Mouse (Mus musculus) frontal cortex, postnatal 14 days (tissue): ENCODE results near the gene Pmel.
A peak's percentile ranks its signal among the peaks of the same experiment; 100 is the strongest.
"Not testable (repeated sequence)": the region's sequence is repeated elsewhere in the genome, so short reads cannot be mapped to it uniquely, and the experiment has no call there.

Experiments used
- DNase-seq, 2 experiments: peaks; one replicate each; pipeline ENCODE4 v3.0.0; 2022; ENCODE audit warnings: low spot score in 2 of 2

Pmel gene

DNA sequence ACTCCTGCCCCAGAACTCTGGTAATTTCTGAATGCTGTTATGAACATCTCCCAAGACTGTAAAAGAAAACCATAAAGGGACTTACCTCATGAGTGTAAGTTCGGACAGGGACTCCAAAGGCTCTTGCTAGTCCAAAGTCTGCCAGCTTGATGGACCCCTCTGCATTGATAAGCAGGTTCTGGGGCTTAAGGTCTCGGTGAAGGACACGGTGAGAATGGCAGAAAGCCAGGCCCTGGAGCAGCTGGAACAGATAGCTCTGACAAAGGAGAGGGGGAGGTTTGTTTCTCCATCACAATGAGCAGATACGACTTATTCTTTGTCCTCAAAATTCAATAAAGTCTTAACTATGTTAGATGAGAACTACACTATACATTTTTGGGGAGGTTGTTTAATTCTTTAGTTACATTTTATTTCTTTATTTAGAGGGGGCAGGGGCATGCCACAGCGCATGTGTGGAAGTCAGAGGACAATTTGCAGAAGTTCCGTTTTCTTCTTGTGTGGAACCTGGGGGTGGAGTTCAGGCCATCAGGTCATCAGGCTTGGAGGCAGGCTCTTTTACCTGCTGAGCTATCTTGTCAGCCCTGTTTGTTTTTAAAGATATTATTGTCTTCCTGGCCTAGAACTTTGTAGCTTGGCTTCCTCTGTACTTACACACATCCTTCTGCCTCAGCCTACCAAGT is 1.5 kb upstream of the Pmel start:
- DNase-seq = no peak

DNA sequence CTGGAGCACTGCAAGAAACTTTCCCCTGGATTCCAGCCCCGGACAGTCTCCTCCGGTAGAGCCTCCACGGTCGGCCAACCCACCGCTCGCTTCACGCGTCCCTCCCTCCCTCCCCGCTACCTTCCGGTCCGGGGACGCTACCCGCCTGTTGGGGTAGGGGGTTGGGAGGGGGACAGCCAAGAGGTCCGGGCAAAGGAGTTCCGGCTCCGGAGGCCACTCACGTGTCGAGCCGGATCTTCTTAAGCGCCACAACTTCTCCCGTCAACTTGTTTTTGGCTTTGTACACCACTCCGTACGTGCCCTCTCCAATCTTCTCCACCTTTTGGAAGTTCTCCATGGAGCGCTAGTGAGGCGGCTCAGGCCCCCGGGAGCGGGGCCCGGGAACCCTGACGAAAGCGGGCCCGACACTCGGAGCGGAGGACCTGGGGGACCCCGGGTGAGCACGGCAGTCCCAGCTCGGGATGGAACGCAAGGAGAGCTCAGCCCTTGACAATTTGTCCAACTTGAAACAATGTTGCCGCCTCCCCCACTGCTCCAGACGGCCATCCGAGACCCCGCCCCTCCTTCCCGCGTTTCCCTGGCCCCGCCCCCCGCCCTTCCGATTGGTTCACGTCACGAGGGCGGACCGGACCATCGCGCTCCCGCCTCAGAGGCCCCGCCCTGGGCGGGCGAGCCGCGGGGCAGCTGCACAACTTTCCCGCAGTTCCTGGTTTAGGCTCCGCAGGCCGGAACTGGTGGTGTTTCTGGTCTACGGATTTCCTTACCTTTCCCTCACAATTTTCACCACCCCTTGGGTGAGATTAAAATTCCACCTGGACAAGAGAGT is 709 bp downstream of the Pmel start, which contains the start of gene Cdk2:
Cdk2 (minus strand) TSS at position 541 of the 826 bp plus-strand sequence.
- DNase-seq = peak; percentile 62 to 79

DNA sequence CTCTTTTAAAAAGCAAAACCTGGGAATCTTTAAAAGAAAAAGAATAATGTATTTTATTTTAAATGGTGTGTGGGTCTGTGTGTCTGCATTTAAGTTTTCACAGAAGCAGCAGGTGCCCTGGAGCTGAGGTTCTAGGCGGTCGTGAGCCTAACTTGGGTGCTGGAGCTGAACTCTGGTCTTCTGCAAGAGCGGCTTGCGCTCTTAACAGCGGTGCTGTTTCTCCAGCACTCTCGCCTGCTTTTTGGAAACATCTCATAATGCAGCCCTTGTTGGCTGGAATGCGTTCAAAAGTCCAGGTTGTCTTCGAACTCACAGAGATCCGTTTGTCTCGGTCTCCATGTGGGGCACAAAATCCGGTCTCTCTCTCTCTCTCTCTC is 1.3 kb downstream of the Pmel start:
- no peak for DNase-seq

DNA sequence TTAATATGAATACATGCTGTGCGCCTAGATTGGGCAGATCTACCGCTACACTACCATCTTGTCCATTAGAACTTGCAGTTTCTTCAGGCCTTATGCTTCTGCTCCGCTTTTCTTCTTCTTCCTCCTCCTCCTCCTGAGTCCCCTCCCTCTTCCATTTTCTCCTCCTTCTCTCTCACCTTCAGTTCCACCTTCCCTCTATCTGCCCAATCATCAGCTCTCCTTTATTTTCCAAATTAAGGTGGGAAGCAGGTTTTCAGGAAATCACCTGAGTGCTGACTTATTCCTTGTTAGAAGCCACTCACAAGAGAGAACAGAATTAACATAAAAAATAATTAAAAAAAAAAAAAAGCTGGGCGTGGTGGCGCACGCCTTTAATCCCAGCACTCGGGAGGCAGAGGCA is 7.3 kb downstream of the Pmel start:
- not testable (repeated sequence) for DNase-seq

DNA sequence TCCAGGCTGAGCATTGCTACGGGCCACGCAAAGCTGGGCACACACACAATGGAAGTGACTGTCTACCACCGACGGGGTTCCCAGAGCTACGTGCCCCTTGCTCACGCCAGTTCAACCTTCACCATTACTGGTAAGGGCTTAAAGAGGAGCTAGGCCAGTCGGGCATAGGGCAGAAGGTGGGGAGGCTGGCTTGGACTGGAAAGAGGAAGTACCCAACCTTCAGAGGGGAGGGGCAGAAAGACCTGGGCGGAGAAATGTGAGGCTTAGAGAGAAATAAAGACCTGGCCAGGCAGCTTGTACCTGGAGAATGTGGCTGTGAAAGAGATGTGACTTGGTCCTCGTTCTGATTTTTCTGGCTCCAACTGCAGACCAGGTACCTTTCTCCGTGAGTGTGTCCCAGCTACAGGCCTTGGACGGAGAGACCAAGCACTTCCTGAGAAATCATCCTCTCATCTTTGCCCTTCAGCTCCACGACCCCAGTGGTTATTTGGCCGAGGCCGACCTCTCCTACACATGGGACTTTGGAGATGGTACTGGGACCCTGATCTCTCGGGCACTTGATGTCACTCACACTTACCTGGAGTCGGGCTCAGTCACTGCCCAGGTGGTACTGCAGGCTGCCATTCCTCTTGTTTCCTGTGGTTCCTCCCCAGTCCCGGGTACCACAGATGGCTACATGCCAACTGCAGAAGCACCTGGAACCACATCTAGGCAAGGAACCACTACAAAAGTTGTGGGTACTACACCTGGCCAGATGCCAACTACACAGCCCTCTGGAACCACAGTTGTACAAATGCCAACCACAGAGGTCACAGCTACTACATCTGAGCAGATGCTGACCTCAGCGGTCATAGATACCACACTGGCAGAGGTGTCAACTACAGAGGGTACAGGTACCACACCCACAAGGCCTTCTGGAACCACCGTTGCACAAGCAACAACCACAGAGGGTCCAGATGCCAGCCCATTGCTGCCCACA is 11.9 kb downstream of the Pmel start:
- DNase-seq = no peak

DNA sequence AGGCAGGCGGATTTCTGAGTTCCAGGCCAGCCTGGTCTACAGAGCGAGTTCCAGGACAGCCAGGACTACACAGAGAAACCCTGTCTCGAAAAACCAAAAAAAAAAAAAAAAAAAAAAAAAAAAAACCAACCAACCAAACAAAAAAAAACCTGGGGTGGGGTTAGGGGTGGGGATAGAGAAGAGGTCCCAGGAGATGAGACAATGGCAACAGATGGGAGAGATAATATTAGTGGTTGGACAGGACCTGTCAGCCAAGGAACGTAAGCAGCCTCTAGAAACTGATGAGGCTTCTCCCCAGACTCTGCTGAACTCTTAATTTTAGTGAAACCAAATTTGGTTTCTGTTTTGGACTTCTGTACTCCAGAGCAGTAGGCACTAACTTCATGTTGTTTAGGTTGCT is 21.5 kb downstream of the Pmel start:
- not testable (repeated sequence) for DNase-seq

DNA sequence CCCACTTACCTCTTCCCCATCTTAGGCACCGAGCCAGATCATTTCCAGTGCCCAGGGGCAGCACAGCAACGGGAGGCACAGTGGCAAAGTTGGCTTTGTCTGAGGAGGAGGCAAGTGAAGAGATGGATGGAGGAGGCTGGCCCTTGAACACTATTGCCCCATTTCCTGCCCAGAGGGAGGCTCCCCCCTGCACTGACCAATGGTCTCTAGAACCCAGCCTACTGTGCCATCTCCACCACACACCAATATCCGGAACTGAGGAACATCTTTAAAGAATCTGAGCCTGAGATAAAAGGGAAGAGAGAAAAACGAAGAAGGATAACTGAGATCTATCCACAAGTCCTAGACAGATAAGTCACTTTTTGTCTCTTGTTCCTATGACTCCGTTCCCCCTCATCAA is 24.1 kb downstream of the Pmel start:
- no peak for DNase-seq

DNA sequence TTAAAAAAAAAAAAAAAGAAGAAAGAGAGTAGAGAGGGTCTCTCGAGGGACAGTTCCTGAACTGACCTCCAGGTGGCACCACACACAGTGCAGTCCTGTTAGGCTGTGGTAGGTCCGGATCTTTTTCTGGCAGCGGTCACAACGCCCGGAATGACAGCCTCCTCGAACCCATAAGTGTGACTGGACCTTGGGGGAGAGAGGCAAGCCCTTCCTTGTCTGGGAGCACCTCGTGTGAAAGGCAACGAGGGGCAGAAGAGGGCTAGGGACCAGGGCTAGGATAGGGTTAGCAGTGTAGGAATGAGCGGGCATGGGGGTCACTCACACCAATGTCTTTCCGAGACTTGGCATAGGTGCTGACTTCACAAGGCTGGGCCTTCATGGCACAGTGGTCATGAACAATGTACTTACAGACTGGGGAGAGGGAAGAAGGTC is 27.0 kb downstream of the Pmel start:
- peak in 1 of 2 experiments; percentile 51 for DNase-seq

DNA sequence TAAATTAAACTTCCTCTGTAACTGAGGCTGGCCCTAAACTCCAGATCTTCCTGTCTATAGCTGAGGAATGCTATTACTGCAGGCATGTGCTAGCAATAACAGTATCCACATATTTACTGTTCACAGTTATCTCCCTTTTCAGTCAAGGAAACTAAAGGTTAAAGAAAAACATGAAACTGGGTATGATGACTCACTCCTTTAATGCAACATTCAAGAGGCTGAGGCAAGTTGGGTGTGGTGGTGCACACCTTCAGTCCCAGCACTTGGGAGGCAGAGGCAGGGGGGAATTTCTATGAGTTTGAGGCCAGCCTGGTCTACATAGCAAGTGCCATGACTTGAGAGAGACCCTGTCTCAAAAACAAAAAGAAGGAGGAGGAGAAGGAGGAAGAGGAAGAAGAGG is 28.0 kb downstream of the Pmel start:
- DNase-seq = no peak

DNA sequence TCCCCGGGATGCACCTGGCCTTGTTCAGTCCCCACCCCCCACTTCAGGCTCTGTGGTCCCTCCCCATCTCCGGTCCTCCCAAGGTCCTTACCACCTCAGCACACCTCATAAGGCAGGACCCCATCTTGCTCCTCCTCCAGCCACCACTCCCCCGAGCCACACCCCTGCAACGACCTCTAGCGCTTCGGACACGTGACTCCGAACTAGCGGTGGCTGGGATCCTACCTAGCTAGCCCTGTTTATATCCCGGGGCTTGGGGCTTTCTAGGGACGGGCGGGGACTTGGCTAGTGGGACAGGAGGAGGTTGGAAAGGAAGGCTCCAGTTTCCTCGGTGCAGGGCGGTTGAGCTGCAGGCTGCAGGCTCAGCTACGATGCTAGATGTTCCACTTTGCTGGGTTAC is 33.4 kb downstream of the Pmel start:
- DNase-seq = no peak

DNA sequence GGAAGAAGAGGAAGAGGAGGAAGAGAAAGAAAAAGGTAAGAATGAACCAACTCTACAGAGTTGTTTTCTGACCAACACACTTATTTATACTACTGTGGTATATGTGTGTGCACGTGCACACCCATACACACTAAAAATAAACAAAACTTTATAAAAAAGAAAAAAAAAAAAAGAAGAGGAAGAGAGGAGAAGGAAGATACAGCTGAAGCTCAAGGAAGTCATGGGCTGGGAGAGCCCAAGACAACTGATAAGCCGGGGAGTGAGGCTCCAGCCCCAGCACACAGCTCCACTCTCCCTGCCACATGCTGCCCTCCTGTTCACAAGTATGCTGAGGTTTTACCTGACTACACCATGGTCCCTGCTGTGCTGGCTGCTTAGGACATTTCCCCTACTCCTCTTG is 36.3 kb downstream of the Pmel start:
- no peak for DNase-seq

DNA sequence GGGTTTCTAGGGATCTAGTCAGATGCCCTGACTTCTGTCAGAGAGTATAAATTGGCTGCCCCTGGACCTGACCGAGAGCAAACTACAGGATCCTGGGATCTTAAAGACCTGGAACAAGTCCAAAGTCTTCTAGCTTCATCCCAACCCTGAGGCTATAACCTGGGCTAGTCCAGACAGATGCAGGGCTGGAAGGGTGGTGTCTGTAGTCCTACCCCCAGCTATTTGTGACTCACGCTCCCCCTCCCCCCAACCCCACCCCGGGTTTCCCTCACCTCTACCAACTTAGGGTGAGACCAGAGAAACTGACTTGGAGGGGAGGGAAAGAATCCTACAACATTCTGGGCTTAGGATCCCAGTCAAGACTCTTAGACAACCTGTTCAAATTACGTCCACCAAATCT is 38.6 kb downstream of the Pmel start:
- DNase-seq = no peak

DNA sequence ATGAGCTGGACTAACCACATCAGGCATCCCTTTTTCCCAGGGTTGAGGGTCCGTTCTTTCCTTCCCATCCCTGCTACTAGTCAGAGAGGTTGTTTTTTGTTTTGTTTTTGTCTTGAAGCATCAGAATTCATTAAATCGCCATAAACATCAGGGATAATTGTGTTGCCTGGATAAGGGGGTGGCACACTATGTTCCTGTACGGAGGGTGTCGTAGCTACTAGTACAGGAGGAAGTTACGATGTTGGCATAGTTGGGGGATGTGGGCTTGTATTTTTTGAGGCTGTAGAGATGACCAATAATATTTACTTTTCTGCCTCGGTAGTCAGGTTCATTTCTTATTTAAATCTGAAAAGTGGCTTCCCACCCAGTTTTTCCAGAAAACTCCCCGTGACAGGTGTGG is 39.2 kb downstream of the Pmel start:
- no peak for DNase-seq

DNA sequence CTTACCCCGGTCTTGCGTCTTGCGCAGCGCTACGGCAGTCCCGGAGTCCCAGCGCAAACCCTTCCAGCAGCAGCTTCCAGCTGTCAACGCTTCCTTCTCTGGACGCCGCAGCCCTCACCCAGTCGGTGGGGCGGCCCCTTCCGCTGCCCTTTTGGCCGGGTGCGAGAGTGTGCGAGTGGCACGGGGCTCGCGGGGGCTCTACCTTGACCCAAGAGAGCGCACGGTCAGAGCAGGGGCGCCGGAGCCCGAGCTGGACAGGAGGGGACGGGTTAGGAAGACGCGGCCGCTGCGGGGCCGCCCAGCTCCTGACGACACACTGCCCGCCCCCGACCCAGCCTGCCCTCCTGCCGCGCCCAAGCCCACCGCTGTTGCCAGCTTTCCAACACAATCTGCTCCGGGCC is 39.8 kb downstream of the Pmel start:
- DNase-seq = peak in 1 of 2 experiments; percentile 26

DNA sequence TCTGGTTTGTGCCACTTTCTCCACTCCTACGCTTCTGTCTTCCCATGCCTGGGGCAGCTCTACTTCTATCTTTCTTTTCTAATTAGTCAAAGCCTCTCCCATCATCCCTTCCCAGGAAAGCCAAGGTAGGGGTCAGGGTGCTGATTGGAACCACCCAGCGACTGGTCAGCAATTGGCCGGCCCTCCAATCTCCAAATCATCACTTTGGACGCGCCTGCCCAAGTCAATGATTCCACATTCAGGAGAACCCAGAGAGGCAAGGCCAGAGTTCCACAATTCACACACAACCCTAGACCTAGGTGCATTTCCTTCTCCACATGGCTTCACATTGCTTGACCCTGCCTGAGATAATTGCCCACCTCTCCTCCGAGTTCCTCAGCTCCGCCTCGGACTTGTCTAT is 40.2 kb downstream of the Pmel start:
- no peak for DNase-seq

DNA sequence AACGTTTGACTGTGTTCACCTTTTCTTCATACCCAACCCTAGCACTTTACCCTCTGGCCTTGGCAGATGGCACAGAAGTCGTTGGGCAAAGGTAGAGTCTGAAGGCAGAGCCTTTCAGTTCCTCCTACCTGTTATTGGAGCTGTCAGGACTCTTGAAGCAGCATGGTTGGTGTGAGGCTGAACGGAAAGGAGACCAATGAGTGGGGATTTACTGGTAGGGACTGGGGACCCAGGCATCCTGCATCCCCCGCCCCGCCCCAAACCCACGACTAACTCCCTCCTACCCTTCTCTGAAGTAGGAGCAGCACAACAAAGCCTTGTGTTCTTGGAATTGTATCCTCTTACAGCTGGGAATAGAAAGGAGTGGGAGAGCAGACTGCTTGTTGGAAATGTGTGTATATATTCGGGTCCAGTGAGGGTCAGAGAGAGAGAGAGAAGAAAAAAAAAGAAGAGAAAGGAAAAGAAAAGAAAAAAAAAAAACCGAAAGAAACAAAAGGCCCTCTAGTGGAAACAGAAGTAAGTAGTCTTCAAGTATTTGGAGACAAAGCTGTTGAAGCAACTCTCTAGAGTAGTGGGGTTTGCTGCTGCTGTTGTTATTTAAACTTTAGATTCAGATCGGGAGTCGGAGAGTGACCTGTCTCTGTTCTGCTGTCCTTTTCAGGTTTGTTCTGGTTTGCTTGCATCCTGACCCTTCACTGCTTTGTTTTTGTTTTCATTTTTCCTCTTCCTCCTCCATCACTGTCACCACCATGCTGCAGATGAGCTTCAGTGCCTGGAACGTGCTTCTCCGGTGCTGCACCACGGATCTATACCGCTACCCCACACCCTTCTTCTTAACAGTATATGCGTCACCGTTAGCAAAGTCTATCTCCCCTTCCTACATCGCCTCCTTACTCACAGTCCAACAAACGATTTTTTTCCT is 40.9 kb downstream of the Pmel start, which contains the start of gene Dgka:
Dgka (minus strand) TSS at position 176 of the 922 bp plus-strand sequence.
- DNase-seq = no peak

DNA sequence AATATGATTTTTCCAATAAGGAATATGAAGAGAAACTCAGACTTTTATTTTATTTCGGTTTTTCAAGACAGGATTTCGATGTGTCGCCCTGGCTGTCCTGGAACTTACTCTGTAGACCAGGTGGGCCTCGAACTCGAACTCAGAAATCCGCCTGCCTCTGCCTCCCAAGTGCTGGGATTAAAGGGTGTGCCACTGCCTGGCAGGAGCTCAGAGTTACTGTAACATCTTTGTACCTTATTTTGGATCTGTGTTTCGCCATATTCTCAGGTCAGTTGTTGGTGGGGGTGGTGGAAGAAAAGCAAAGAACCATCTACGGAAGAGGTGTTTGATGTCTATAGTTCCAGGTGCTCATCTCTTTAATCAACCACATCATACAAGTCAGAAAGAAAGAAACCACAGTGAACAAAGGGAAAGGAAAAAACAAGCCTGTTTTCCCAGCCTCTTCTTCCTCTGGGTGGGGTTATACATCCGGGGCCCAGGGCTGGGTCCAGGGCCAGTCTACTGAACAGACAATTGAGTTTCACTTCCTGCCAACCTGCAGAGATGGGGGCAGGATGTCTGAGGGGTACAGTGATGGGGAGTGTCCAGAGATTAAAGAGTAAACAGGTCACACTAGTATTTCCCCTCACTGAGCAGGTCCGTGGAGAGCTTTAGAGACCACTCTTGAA is 42.1 kb downstream of the Pmel start:
- DNase-seq = no peak

DNA sequence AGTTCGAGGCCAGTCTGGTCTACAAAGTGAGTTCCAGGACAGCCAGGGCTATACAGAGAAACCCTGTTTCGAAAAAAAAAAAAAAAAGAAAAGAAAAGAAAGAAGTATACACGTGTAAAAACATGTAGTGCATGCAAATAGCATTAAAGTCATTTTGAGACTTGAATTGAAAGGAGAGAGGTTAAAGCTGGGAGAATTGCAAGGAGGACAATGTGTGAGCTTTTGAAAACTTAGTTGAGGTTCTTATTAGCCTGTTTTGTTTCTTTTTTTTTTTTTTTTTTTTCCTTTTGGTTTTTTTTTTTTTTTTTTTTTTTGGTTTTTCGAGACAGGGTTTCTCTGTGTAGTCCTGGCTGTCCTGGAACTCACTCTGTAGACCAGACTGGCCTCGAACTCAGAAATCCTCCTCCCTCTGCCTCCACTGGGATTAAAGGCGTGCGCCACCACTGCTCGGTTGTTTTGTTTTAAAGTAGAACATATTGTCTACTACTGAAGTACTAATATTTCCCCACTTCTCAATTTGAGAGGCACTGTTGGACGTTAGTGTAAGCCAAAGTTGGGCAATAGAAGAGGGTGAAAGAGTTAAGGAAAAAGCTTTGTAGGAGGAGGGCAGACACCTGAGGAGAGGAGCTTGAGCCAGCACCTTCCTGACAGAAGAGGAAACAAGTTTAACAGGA is 43.1 kb downstream of the Pmel start:
- no peak for DNase-seq

DNA sequence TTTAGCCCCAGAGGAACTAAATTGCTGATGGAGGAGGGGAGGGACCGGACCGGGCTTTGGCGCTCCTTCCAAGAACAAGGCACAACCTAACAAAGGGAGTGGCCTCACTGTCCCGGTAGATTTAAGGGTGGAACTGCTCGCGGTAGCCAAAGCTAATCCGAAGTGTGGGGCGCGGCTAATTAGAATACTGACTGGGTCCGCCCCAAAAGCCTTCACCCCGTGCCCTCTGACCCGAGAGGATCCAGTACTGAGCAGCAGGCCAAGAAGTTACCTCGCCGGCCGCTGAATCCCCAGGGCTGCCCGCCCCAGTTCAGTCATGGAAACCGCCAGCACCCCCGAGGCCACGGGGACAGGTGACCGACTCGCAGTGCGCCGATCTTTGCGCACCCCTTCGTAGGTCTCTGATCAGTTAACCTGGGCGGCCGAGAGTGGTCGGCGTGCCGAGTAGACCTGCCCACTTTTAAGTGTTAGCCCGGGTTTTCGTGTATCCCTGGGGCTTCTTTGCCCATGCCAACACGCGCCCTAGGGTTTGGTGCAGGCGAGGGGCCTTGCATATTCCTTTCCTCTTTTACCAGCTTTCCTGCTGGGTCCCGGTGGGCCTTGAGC is 43.8 kb downstream of the Pmel start, which contains the start of gene Pym1:
Pym1 (plus strand) TSS at position 244 of the 606 bp plus-strand sequence.
- DNase-seq = peak in 1 of 2 experiments; percentile 28
